Mouse (Mus musculus): ENCODE measurements at regions not wholly inside any gene's neighbourhood (a gene's known extent, or its start where the extent isn't known, plus 50 kb on each side); places are given as distances from the start of the nearest gene placed in this dataset.

DNA sequence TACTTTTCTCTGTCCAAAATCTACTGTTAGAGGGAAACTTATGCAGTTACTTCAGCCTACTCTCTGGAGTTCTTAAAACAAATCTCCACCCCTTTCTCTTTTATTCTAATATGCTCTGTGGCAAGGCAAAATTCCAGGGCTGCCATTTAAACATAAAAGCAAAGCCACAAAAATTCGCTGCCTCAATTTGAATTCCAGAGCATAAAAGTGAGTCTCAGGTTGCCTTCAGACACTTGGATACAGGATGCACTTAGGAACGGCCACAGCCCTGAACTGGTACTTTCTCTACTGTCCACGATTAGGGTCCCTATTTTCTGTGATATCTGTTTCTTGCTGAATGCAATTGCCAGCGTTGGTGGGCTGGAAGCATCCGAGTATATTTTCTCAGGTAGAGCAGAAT, 330.9 kb upstream of the Btbd3 start:
- H3K27me3 ChIP-seq (ENCODE audit: control insufficient read depth, insufficient read depth, low read length): no peaks in the 10 kb centered on the region
- no peaks in the 10 kb centered on the region for H3K4me1 ChIP-seq (ENCODE audit: control insufficient read depth, insufficient read depth, low read length)

DNA sequence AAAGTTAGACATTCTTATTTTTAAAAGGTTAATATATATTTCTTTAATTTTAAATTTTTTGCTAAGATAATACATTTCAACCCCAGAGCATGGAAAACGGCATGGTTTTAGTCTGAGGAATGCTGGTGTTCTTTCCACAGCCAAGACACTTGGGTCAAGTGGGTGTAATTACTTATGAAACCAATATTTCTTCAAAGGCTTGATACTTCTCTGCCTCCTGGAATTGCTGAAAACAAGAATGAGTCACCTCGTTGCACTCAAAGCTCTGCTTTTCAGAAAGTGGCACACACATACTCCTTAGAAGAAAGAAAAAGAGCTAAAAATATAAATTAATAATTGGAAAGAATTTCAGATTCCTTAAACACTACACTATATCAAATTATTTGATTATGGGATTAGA, 331.8 kb upstream of the Btbd3 start:
- no peak overlapping the region for H3K27ac ChIP-seq (ENCODE audit: control insufficient read depth, insufficient read depth, low read depth, low read length)
- H3K36me3 ChIP-seq (ENCODE audit: control insufficient read depth, insufficient read depth, low read length): no peaks in the 10 kb centered on the region
- no peaks in the 10 kb centered on the region for H3K4me1 ChIP-seq (ENCODE audit: control insufficient read depth, insufficient read depth, low read length)
- no peaks in the 10 kb centered on the region for H3K27me3 ChIP-seq (ENCODE audit: control insufficient read depth, insufficient read depth, low read length)
- no peak overlapping the region for H3K4me3 ChIP-seq (ENCODE audit: control insufficient read depth, low read depth, low read length)
- TF ChIP-seq POLR2A (IDR thresholded peaks at IDR 0.05; ENCODE audit: control insufficient read depth, low read depth, low read length) (no peak), CTCF (IDR thresholded peaks at IDR 0.05; ENCODE audit: control insufficient read depth, insufficient read depth, insufficient replicate concordance, low read depth, low read length) (no peak)

More for the DNA sequence above, 330.9 kb upstream of the Btbd3 start:
- Histone ChIP-seq H3K4me3 (ENCODE audit: control insufficient read depth, low read depth, low read length) (no peak overlapping the region), H3K27ac (ENCODE audit: control insufficient read depth, insufficient read depth, low read depth, low read length) (no peak overlapping the region), H3K36me3 (ENCODE audit: control insufficient read depth, insufficient read depth, low read length) (no peaks in the 10 kb centered on the region)
- TF ChIP-seq CTCF (IDR thresholded peaks at IDR 0.05; ENCODE audit: control insufficient read depth, insufficient read depth, insufficient replicate concordance, low read depth, low read length) (no peak), POLR2A (IDR thresholded peaks at IDR 0.05; ENCODE audit: control insufficient read depth, low read depth, low read length) (no peak)

DNA sequence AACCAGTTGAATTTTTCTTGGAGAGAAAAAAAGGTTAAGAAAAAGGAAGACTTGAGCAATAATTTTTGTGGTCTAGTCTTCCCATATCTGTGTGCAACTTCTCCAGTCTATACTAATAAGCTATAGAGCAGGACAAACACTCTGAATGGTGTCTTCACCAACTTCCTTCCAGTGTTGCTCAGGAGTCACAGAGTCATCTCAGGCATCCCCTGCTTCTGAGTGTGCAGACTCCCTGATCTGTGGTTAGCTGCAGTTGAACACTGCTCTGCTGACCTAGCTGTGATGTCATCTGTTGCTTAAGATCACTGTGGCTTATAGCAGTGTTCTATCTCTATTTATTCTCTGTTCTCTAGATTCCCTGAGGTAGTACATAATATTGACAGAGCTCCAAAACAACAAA, 357.9 kb upstream of the Btbd3 start:
- no peak overlapping the region; the same call in 1 of the 2 replicates for H3K4me3 ChIP-seq (ENCODE audit: control insufficient read depth, low read depth, low read length)
- no peaks in the 10 kb centered on the region for H3K4me1 ChIP-seq (ENCODE audit: control insufficient read depth, insufficient read depth, low read length)
- no peak overlapping the region for H3K27ac ChIP-seq (ENCODE audit: control insufficient read depth, insufficient read depth, low read depth, low read length)
- H3K27me3 ChIP-seq (ENCODE audit: control insufficient read depth, insufficient read depth, low read length): no peaks in the 10 kb centered on the region
- no peaks in the 10 kb centered on the region for H3K36me3 ChIP-seq (ENCODE audit: control insufficient read depth, insufficient read depth, low read length)
- TF ChIP-seq CTCF (IDR thresholded peaks at IDR 0.05; ENCODE audit: control insufficient read depth, insufficient read depth, insufficient replicate concordance, low read depth, low read length): no peak
- no peak for TF ChIP-seq POLR2A (IDR thresholded peaks at IDR 0.05; ENCODE audit: control insufficient read depth, low read depth, low read length)

DNA sequence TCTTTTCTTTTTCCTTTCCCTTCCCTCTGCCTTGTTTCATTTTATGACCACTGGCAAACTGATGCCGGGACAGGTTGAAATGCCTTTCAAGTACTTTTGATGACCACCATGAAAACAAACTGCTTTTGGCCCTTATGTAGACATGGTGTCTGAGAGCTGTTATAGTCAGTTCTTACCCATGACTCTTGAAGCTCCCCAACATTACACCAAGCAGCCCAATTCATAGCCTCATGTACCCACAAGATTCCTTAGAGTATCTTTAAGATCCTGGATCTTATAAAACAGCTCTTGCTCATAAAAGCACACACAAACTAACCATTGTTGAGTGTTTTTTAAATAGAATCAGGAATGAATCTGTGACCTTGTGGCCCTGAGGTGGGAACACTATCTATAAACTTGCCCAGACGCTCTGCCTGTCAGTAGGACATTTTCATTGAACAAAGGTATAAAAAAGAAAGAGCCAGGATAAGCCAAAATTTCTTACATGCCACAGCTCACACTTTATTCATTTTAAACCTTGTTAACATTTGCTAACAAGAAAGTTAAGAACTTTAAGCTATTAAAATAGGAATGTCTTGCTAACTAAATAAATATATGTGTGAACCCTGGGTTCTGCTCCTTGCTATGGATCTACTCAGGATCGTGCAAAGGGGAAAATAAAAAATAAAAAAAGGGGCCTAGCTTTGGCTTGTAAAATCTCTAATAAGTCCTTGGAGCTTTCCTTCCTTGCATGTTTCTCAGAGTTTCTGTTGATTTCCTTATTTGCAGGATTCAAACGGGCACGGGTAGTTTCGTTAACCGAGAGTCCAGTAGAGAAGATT, 375.9 kb upstream of the Btbd3 start:
- H3K27ac ChIP-seq (ENCODE audit: control insufficient read depth, insufficient read depth, low read depth, low read length): no peak overlapping the region

DNA sequence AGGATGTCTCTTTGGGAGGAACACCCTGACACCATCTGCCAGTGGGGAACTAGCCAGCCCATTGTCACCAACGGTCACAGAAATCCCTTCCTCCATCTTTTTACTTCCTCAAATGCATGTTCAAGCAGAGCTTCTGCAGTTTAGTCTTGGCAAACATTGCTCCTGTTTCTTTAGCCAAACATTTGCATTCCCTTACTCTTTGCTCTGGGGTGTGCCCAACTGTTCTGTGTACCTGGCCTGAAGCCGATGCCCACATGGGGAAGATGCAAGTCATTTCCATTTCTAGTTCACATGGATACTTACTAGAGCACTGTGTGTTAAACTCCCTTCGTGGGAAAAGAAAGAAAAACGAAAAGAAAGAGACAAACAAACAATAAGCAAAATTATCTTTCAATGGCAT, 386.7 kb upstream of the Btbd3 start:
- Histone ChIP-seq H3K27me3 (ENCODE audit: control insufficient read depth, insufficient read depth, low read length) (no peaks in the 10 kb centered on the region), H3K4me3 (ENCODE audit: control insufficient read depth, low read depth, low read length) (no peak overlapping the region), H3K36me3 (ENCODE audit: control insufficient read depth, insufficient read depth, low read length) (no peaks in the 10 kb centered on the region), H3K27ac (ENCODE audit: control insufficient read depth, insufficient read depth, low read depth, low read length) (no peak overlapping the region), H3K4me1 (ENCODE audit: control insufficient read depth, insufficient read depth, low read length) (no peaks in the 10 kb centered on the region)
- TF ChIP-seq CTCF (IDR thresholded peaks at IDR 0.05; ENCODE audit: control insufficient read depth, insufficient read depth, insufficient replicate concordance, low read depth, low read length) (no peak), POLR2A (IDR thresholded peaks at IDR 0.05; ENCODE audit: control insufficient read depth, low read depth, low read length) (no peak)

More for the DNA sequence above, 375.9 kb upstream of the Btbd3 start:
- Histone ChIP-seq H3K4me1 (ENCODE audit: control insufficient read depth, insufficient read depth, low read length) (no peaks in the 10 kb centered on the region), H3K27me3 (ENCODE audit: control insufficient read depth, insufficient read depth, low read length) (no peaks in the 10 kb centered on the region), H3K4me3 (ENCODE audit: control insufficient read depth, low read depth, low read length) (no peak overlapping the region), H3K36me3 (ENCODE audit: control insufficient read depth, insufficient read depth, low read length) (no peaks in the 10 kb centered on the region)
- no peak for TF ChIP-seq POLR2A (IDR thresholded peaks at IDR 0.05; ENCODE audit: control insufficient read depth, low read depth, low read length)
- TF ChIP-seq CTCF (IDR thresholded peaks at IDR 0.05; ENCODE audit: control insufficient read depth, insufficient read depth, insufficient replicate concordance, low read depth, low read length): no peak

DNA sequence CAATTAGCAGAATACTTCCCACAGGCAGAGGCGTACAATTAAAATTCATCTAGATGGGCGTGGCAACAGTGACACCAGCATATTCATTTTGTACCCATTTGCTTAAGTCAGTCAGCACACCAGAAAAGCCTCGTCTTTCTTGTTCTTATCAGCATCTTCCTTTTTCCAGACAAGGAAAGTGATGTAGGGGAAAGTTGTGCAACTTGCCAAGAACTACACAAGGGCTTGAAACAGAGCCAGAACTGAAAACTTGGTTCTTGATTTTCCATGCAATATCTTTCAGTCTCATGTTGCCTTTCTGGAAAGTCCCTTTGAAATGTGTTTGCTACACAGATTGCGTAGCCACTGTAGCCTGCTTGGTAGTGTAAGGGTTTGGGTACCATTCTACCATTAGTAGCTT, 401.9 kb upstream of the Btbd3 start:
- TF ChIP-seq POLR2A (IDR thresholded peaks at IDR 0.05; ENCODE audit: control insufficient read depth, low read depth, low read length): no peak
- TF ChIP-seq CTCF (IDR thresholded peaks at IDR 0.05; ENCODE audit: control insufficient read depth, insufficient read depth, insufficient replicate concordance, low read depth, low read length): no peak
- no peaks in the 10 kb centered on the region for H3K4me1 ChIP-seq (ENCODE audit: control insufficient read depth, insufficient read depth, low read length)

DNA sequence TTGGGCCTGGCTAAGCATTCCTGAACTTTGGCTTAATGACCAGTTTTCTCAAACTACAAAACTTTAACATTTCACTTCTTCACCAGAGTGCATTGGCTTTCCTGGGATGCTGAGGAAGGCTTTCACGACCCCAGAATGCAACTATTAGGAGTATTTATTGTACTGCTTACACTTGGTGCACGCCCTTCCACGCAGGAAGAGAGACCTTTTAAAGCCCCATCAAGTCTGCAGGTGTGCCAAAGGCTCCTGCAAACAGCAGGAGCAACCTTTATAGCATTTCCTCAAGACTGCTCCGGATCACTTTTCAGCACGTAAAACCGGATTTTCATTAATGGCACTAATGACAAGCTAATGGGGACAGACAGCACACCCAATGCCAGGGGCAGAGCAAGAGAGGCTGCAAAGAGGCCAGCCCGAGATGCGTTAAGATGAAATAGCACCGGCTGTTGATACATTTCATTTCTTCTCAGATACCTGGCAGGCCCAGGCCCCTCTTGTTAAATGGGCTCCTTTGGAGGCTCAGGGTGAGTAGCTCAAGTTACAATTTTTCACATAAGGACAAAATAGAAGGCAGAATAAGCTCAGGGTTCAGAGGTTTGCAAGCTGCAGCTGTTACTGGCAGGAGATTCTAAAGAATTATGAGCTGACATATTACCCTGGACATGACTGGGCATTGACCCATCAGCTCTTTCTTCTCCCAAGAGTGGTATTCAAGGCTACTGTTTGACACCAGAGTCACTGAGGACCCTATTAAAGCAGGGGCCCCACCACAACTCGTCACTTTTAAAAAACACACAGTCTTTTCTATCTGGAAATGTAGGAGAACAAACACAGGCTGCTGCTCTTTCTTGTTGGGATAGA, 402.7 kb upstream of the Btbd3 start:
- Histone ChIP-seq H3K36me3 (ENCODE audit: control insufficient read depth, insufficient read depth, low read length) (no peaks in the 10 kb centered on the region), H3K27ac (ENCODE audit: control insufficient read depth, insufficient read depth, low read depth, low read length) (no peak overlapping the region), H3K27me3 (ENCODE audit: control insufficient read depth, insufficient read depth, low read length) (no peaks in the 10 kb centered on the region), H3K4me1 (ENCODE audit: control insufficient read depth, insufficient read depth, low read length) (no peaks in the 10 kb centered on the region), H3K4me3 (ENCODE audit: control insufficient read depth, low read depth, low read length) (no peak overlapping the region)
- TF ChIP-seq POLR2A (IDR thresholded peaks at IDR 0.05; ENCODE audit: control insufficient read depth, low read depth, low read length) (no peak), CTCF (IDR thresholded peaks at IDR 0.05; ENCODE audit: control insufficient read depth, insufficient read depth, insufficient replicate concordance, low read depth, low read length) (no peak)

More for the DNA sequence above, 401.9 kb upstream of the Btbd3 start:
- no peak overlapping the region for H3K4me3 ChIP-seq (ENCODE audit: control insufficient read depth, low read depth, low read length)
- H3K27me3 ChIP-seq (ENCODE audit: control insufficient read depth, insufficient read depth, low read length): no peaks in the 10 kb centered on the region
- no peak overlapping the region for H3K27ac ChIP-seq (ENCODE audit: control insufficient read depth, insufficient read depth, low read depth, low read length)
- H3K36me3 ChIP-seq (ENCODE audit: control insufficient read depth, insufficient read depth, low read length): no peaks in the 10 kb centered on the region
